Mouse (Mus musculus): ENCODE data around the gene Mrps36.

GRCm38 (mm10) chr13:100706206-100706605, 38.3 kb downstream of the Mrps36 start:
- TF ChIP-seq POLR2A (IDR thresholded peaks at IDR 0.05; ENCODE audit: control insufficient read depth, extremely low read depth, insufficient read depth, low read length, poor library complexity) (no peak), CTCF (IDR thresholded peaks at IDR 0.05; ENCODE audit: borderline replicate concordance, control insufficient read depth, extremely low read depth, insufficient read depth, low read length, poor library complexity) (no peak)
